Mouse (Mus musculus): Measurements from ENCODE around the gene Slc38a11. TPM values are rescaled to one million over a fixed set of nuclear protein-coding genes. Genes with fewer than 3 reads are reported as not detected.

The Slc38a11 gene
- polyA plus RNA-seq, 2 experiments = 0.11 to 0.43 TPM

GRCm38 (mm10) chr2:65311250-65311649 lies 52.6 kb downstream of the Slc38a11 start:
- TF ChIP-seq POLR2A (IDR thresholded peaks at IDR 0.05; ENCODE audit: borderline replicate concordance, extremely low read depth, insufficient read depth, insufficient read length) = no peak
- ATAC-seq (ENCODE audit: low FRiP score, low read depth) (no peak), DNase-seq (ENCODE audit: low spot score) (no peak)
- H3K9ac ChIP-seq (ENCODE audit: low read depth, low read length, severe bottlenecking) = no peak overlapping the region
- H3K36me3 ChIP-seq (ENCODE audit: control insufficient read depth, insufficient read depth, low read length) = no peaks in the 10 kb centered on the region
- H3K27ac ChIP-seq (replicated peaks; ENCODE audit: low read depth, low read length) = no peak overlapping the region
- H3K9me3 ChIP-seq (ENCODE audit: control insufficient read depth, low read length) = no peaks in the 10 kb centered on the region
- no peak overlapping the region for H3K4me3 ChIP-seq (replicated peaks; ENCODE audit: low read length)
- 78% methylated on average over 3 of the region's 3 CpGs for WGBS
- no peaks in the 10 kb centered on the region for H3K27me3 ChIP-seq (ENCODE audit: control insufficient read depth, insufficient read depth, low read length)
- no peak overlapping the region for H3K4me2 ChIP-seq (replicated peaks; ENCODE audit: low read depth, low read length, severe bottlenecking)
- no peaks in the 10 kb centered on the region for H3K4me1 ChIP-seq (ENCODE audit: control insufficient read depth, insufficient read depth, low read length)

- Histone ChIP-seq H3K4me2 (replicated peaks; ENCODE audit: low read depth, low read length, severe bottlenecking) (no peak overlapping the region), H3K9ac (ENCODE audit: low read depth, low read length, severe bottlenecking) (no peak overlapping the region), H3K27ac (replicated peaks; ENCODE audit: low read depth, low read length) (no peak overlapping the region), H3K27me3 (ENCODE audit: control insufficient read depth, insufficient read depth, low read length) (no peaks in the 10 kb centered on the region), H3K4me1 (ENCODE audit: control insufficient read depth, insufficient read depth, low read length) (no peaks in the 10 kb centered on the region), H3K9me3 (ENCODE audit: control insufficient read depth, low read length) (no peaks in the 10 kb centered on the region), H3K4me3 (replicated peaks; ENCODE audit: low read length) (no peak overlapping the region), H3K36me3 (ENCODE audit: control insufficient read depth, insufficient read depth, low read length) (no peaks in the 10 kb centered on the region)
- TF ChIP-seq POLR2A (IDR thresholded peaks at IDR 0.05; ENCODE audit: borderline replicate concordance, extremely low read depth, insufficient read depth, insufficient read length) = no peak
- no peak for DNase-seq (ENCODE audit: low spot score)
- ATAC-seq (ENCODE audit: low FRiP score, low read depth) = no peak
- 19% methylated on average over 2 of the region's 2 CpGs for WGBS
Observed at GRCm38 (mm10) chr2:65296541-65296940, 67.3 kb downstream of the Slc38a11 start.

- no peak overlapping the region for H3K9ac ChIP-seq (ENCODE audit: low read depth, low read length, severe bottlenecking)
- no peak for DNase-seq (ENCODE audit: low spot score)
- H3K36me3 ChIP-seq (ENCODE audit: control insufficient read depth, insufficient read depth, low read length) = no peaks in the 10 kb centered on the region
- no peak overlapping the region for H3K4me2 ChIP-seq (replicated peaks; ENCODE audit: low read depth, low read length, severe bottlenecking)
- H3K4me1 ChIP-seq (ENCODE audit: control insufficient read depth, insufficient read depth, low read length) = no peaks in the 10 kb centered on the region
- TF ChIP-seq POLR2A (IDR thresholded peaks at IDR 0.05; ENCODE audit: borderline replicate concordance, extremely low read depth, insufficient read depth, insufficient read length) = no peak
- no peaks in the 10 kb centered on the region for H3K9me3 ChIP-seq (ENCODE audit: control insufficient read depth, low read length)
- no peak overlapping the region for H3K27ac ChIP-seq (replicated peaks; ENCODE audit: low read depth, low read length)
- H3K27me3 ChIP-seq (ENCODE audit: control insufficient read depth, insufficient read depth, low read length) = no peaks in the 10 kb centered on the region
- ATAC-seq (ENCODE audit: low FRiP score, low read depth) = no peak
- H3K4me3 ChIP-seq (replicated peaks; ENCODE audit: low read length) = no peak overlapping the region
- WGBS = 79% methylated on average over 8 of the region's 8 CpGs
Observed at GRCm38 (mm10) chr2:65294092-65294491, 69.7 kb downstream of the Slc38a11 start.

- TF ChIP-seq POLR2A (IDR thresholded peaks at IDR 0.05; ENCODE audit: borderline replicate concordance, extremely low read depth, insufficient read depth, insufficient read length) = no peak
- 88% methylated on average over 8 of the region's 8 CpGs for WGBS
- Histone ChIP-seq H3K27me3 (ENCODE audit: control insufficient read depth, insufficient read depth, low read length) (no peaks in the 10 kb centered on the region), H3K4me3 (replicated peaks; ENCODE audit: low read length) (no peak overlapping the region), H3K9me3 (ENCODE audit: control insufficient read depth, low read length) (no peaks in the 10 kb centered on the region), H3K27ac (replicated peaks; ENCODE audit: low read depth, low read length) (no peak overlapping the region), H3K36me3 (ENCODE audit: control insufficient read depth, insufficient read depth, low read length) (no peaks in the 10 kb centered on the region), H3K4me2 (replicated peaks; ENCODE audit: low read depth, low read length, severe bottlenecking) (no peak overlapping the region), H3K4me1 (ENCODE audit: control insufficient read depth, insufficient read depth, low read length) (no peaks in the 10 kb centered on the region), H3K9ac (ENCODE audit: low read depth, low read length, severe bottlenecking) (no peak overlapping the region)
- DNase-seq (ENCODE audit: low spot score) = no peak
- ATAC-seq (ENCODE audit: low FRiP score, low read depth) = no peak
Observed at GRCm38 (mm10) chr2:65293411-65293810, 70.4 kb downstream of the Slc38a11 start.

- H3K9ac ChIP-seq (ENCODE audit: low read depth, low read length, severe bottlenecking) = no peak overlapping the region
Observed at GRCm38 (mm10) chr2:65289721-65290120, 74.1 kb downstream of the Slc38a11 start.

GRCm38 (mm10) chr2:65288696-65289095 lies 75.1 kb downstream of the Slc38a11 start:
- H3K4me1 ChIP-seq (ENCODE audit: control insufficient read depth, insufficient read depth, low read length) = no peaks in the 10 kb centered on the region
- DNase-seq (ENCODE audit: low spot score) (no peak), ATAC-seq (ENCODE audit: low FRiP score, low read depth) (no peak)
- no peak for TF ChIP-seq POLR2A (IDR thresholded peaks at IDR 0.05; ENCODE audit: borderline replicate concordance, extremely low read depth, insufficient read depth, insufficient read length)
- H3K4me2 ChIP-seq (replicated peaks; ENCODE audit: low read depth, low read length, severe bottlenecking) = no peak overlapping the region
- no peaks in the 10 kb centered on the region for H3K27me3 ChIP-seq (ENCODE audit: control insufficient read depth, insufficient read depth, low read length)
- WGBS = 65% methylated on average over 1 of the region's 1 CpGs
- H3K36me3 ChIP-seq (ENCODE audit: control insufficient read depth, insufficient read depth, low read length) = no peaks in the 10 kb centered on the region
- H3K27ac ChIP-seq (replicated peaks; ENCODE audit: low read depth, low read length) = no peak overlapping the region
- no peaks in the 10 kb centered on the region for H3K9me3 ChIP-seq (ENCODE audit: control insufficient read depth, low read length)
- no peak overlapping the region for H3K9ac ChIP-seq (ENCODE audit: low read depth, low read length, severe bottlenecking)
- no peak overlapping the region for H3K4me3 ChIP-seq (replicated peaks; ENCODE audit: low read length)

More at GRCm38 (mm10) chr2:65289721-65290120, 74.1 kb downstream of the Slc38a11 start:
- Histone ChIP-seq H3K27ac (replicated peaks; ENCODE audit: low read depth, low read length) (no peak overlapping the region), H3K9me3 (ENCODE audit: control insufficient read depth, low read length) (no peaks in the 10 kb centered on the region), H3K4me3 (replicated peaks; ENCODE audit: low read length) (no peak overlapping the region), H3K36me3 (ENCODE audit: control insufficient read depth, insufficient read depth, low read length) (no peaks in the 10 kb centered on the region), H3K4me2 (replicated peaks; ENCODE audit: low read depth, low read length, severe bottlenecking) (no peak overlapping the region), H3K4me1 (ENCODE audit: control insufficient read depth, insufficient read depth, low read length) (no peaks in the 10 kb centered on the region), H3K27me3 (ENCODE audit: control insufficient read depth, insufficient read depth, low read length) (no peaks in the 10 kb centered on the region)
- WGBS = 79% methylated on average over 4 of the region's 4 CpGs
- no peak for TF ChIP-seq POLR2A (IDR thresholded peaks at IDR 0.05; ENCODE audit: borderline replicate concordance, extremely low read depth, insufficient read depth, insufficient read length)
- no peak for DNase-seq (ENCODE audit: low spot score)
- no peak for ATAC-seq (ENCODE audit: low FRiP score, low read depth)
